Mouse (Mus musculus) midbrain, embryonic 10.5 days (tissue): ENCODE data around the gene Gsto1. TPM values are rescaled to one million over a fixed set of nuclear protein-coding genes. Genes with fewer than 3 reads are reported as not detected.
A peak's percentile ranks its signal among the peaks of the same experiment; 100 is the strongest.
"Not testable (repeated sequence)": the region's sequence is repeated elsewhere in the genome, so short reads cannot be mapped to it uniquely, and the experiment has no call there.

ENCODE experiments used
- DNase-seq: peaks from one replicate; pipeline ENCODE4 v3.0.0-alpha.2; 2017; ENCODE audit warnings: low spot score
- H3K27ac ChIP-seq: fragments of 300-500 bp; sonication (generic); replicated peaks from 2 replicates; pipeline ENCODE4 v1.5.1; 2016; ENCODE audit warnings: mild to moderate bottlenecking
- H3K27me3 ChIP-seq: fragments of 300-500 bp; sonication (generic); 2 replicates; pipeline ENCODE4 v1.6.1; 2016; ENCODE audit warnings: low read depth, mild to moderate bottlenecking; ENCODE audit not compliant: poor library complexity, severe bottlenecking
- H3K36me3 ChIP-seq: fragments of 300-500 bp; sonication (generic); 2 replicates; pipeline ENCODE4 v1.6.1; 2016; ENCODE audit warnings: mild to moderate bottlenecking, moderate library complexity
- H3K4me1 ChIP-seq: fragments of 300-500 bp; sonication (generic); 2 replicates; pipeline ENCODE4 v1.6.1; 2016
- H3K4me3 ChIP-seq: fragments of 300-500 bp; sonication (generic); 2 replicates; pipeline ENCODE4 v1.5.1; 2016; ENCODE audit warnings: mild to moderate bottlenecking, moderate library complexity
- H3K9me3 ChIP-seq: fragments of 300-500 bp; sonication (generic); replicated peaks from 2 replicates; pipeline ENCODE4 v1.6.1; 2016; ENCODE audit warnings: mild to moderate bottlenecking
- WGBS: fragments of 180-500 bp; shearing (Covaris S2); methylation state at CpG from one replicate; pipeline ENCODE4 v1.1.7; 2016; 5-methylcytosine and 5-hydroxymethylcytosine counted together
- polyA plus RNA-seq: library from polyadenylated mRNA; unstranded; fragments of >200 nt; fragmentation: Nextera tagmentation; extraction: Ambion mirVana; gene quantifications from 2 replicates; pipeline ENCODE4 v1.2.1, GENCODE M21; 2016

Gene Gsto1
- polyA plus RNA-seq, 1 experiment from 2014 or later = 92.2 TPM

DNA sequence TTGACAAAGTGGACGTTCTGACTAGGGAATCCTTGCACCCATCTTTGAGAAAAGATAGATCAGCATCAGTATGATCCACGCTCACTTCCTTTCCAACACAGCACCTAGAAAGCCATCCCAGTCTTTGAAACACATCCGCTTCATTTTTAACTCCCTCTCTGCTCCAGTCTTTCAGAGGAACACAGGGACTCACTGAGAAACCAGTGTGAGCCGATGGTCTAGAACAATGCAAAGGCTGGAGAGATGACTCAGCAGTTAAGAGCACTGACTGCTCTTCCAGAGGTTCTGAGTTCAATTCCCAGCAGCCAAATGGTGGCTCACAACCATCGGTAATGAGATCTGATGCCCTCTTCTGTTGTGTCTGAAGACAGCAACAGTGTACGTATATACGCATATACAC is 19.0 kb upstream of the Gsto1 start:
- Histone ChIP-seq H3K36me3 (no peaks in the 10 kb centered on the region), H3K27me3 (peaks cover 35% of the 10 kb centered on the region), H3K9me3 (no peaks in the 10 kb centered on the region), H3K4me1 (peaks cover 13% of the 10 kb centered on the region), H3K27ac (no peak overlapping the region), H3K4me3 (no peak overlapping the region)
- peak; percentile 9 for DNase-seq
- 90% methylated on average over 7 of the region's 7 CpGs for WGBS

DNA sequence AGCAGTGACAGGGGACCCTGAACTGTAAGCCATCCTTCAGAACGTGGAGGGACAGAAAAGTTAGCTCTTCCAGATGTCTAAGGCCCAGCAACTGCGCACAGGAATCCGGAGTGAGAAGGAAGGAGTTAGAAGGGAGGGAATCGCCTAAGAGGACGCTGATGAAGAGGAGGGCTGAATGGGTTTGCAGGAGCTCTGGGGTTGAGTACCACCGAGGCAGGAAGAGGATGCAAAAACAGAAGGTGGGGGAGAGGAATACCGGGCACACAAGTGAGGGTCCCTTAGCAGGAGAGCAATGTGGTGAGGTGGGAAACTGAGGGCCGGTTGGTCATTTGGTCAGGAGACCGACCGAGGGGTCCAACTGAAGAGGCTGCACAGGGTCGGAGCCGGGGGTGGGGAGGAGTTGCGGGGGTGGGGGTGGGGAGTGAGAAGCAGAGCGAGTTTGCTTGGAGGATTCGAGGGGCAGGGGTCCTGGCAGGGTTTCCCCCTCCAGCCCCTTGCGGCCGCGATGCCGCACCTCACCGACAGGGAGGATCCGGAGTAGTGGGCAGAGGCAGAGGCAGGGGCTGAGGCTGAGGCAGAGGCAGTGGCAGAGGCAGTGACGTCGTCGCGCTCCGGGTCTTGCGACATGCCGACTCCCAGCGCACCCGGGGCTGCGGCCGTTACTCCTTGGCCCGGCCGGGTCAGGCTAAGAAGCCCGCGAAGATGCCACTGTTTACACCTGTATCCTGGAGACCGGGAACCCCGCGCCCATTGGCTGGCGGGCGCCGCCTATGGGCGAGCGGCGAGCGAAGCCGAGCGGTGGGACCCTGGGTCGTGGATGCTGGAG is 17.9 kb upstream of the Gsto1 start:
- Histone ChIP-seq H3K9me3 (no peaks in the 10 kb centered on the region), H3K27ac (peak overlapping the region; percentile 68), H3K4me3 (peak overlapping the region; percentile 66), H3K27me3 (peaks cover 35% of the 10 kb centered on the region), H3K36me3 (no peaks in the 10 kb centered on the region), H3K4me1 (peaks cover 13% of the 10 kb centered on the region)
- DNase-seq = peak; percentile 86
- 2% methylated on average over 49 of the region's 49 CpGs for WGBS

DNA sequence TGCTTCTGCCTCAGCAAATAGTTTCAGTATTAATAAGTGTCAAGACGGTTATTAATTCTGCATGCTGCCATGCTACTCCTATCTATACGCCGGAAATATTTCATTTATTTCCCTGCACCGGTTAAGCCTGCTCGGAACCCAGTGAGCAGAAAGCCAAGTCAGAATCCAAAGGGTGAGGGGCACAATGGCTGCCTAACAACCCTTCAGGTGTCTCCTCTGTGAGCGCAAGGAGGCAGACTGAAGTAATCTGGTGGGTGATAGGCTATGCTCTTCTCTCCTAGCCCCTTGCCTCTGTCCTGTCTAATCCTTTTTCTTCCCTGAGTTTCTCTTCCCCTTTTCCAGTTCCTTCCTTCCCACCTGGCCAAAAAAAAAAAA is 17.3 kb upstream of the Gsto1 start:
- Histone ChIP-seq H3K9me3 (no peaks in the 10 kb centered on the region), H3K27ac (no peak overlapping the region; the same call in 1 of the 2 replicates), H3K4me1 (peaks cover 13% of the 10 kb centered on the region), H3K27me3 (peaks cover 35% of the 10 kb centered on the region), H3K36me3 (no peaks in the 10 kb centered on the region), H3K4me3 (peak overlapping the region; percentile 66)
- under 1% methylated on average over 6 of the region's 6 CpGs for WGBS
- DNase-seq = no peak

DNA sequence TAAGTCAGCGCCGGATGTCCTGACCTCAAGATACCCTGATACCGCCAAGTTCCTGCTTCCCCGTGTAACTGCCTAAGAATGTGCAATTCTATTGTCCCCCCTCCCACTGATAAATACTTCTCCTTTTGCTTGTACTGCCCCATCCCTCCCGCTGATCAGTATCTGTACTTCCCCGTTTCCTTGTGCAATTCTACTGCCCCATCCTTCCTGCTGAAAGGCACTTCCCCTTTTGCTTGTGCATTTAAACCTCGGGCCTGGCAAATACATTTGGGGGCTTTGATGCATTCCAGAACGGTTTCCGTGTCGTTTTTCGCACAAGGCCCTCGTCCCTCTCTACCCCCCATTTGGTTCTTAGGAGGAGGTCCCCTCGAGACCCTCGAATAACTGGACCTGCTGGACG is 13.5 kb upstream of the Gsto1 start:
- not testable (repeated sequence) for H3K36me3 ChIP-seq, H3K9me3 ChIP-seq, H3K4me3 ChIP-seq, DNase-seq, H3K27ac ChIP-seq
- Histone ChIP-seq H3K27me3 (peaks cover 27% of the 10 kb centered on the region), H3K4me1 (peaks cover 13% of the 10 kb centered on the region)
- WGBS = 90% methylated on average over 15 of the region's 15 CpGs

DNA sequence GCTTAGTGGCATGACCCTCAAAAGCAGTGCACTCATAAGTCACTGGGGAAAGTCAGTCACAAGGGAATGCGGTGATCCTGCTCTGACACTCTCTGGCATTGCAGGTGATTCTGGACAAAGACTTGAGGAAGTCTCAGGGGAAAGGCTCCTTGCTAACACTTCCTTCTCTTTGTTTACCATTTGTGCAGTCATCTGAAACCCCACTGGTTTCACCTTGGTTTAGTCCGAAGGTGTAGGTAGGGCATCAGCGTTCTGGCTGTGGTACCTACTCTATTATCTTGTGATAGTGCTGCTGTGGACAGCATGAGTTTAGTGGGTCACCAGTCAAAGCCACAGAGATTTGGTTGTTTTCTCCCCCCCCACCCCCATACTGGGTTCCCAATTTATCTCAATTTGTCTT is 5.0 kb upstream of the Gsto1 start:
- H3K27ac ChIP-seq = no peak overlapping the region
- 91% methylated on average over 3 of the region's 3 CpGs for WGBS
- no peak overlapping the region for H3K4me3 ChIP-seq
- peaks cover 10% of the 10 kb centered on the region for H3K4me1 ChIP-seq
- no peaks in the 10 kb centered on the region for H3K9me3 ChIP-seq
- no peaks in the 10 kb centered on the region for H3K36me3 ChIP-seq
- peaks cover 18% of the 10 kb centered on the region for H3K27me3 ChIP-seq
- DNase-seq = no peak

DNA sequence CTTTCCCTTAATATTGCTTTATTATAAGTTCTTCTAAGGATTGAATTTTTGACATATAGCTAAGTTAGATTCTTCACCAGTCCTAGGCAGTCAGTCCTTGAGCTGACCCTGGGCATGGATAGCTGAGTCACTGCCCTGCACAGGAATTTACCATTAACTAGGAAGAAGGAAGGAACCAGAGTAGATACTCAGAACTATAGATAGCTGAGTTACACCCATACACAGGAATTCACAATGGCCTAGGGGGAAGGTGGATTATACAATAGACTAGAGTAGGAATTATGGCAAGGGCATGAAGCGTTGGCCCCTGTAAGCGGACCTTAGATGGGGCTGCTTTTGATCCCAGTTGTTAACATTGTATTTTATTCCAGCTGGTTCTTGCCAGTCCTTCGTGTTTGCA is 2.6 kb upstream of the Gsto1 start:
- not testable (repeated sequence) for DNase-seq, H3K4me3 ChIP-seq, H3K9me3 ChIP-seq, H3K36me3 ChIP-seq, H3K27ac ChIP-seq
- Histone ChIP-seq H3K27me3 (peaks cover 26% of the 10 kb centered on the region), H3K4me1 (peaks cover 25% of the 10 kb centered on the region)
- WGBS = 88% methylated on average over 3 of the region's 3 CpGs

DNA sequence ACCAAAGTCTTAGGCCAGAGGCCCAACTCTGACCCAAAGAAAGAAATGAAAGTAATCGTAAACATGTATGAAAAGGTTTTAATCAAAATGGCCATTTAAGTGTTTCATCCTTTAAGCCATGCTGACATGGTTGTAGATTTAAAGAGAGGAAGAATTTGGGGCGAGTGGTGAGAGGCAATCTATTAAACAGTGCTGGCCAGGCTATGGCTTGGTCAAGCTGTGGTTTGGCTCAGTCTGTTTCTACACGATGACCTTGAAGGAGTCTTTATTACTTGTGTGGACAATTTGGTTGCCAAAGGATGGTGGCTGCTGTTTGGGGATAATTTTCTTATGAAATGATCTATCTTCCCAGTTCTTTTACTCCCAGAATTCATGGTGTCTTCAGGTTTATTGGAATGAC is 1.7 kb upstream of the Gsto1 start:
- no peak for DNase-seq
- no peak overlapping the region for H3K4me3 ChIP-seq
- no peak overlapping the region for H3K27ac ChIP-seq
- 83% methylated on average over 3 of the region's 3 CpGs for WGBS
- H3K4me1 ChIP-seq = peaks cover 25% of the 10 kb centered on the region
- H3K9me3 ChIP-seq = no peaks in the 10 kb centered on the region
- peaks cover 26% of the 10 kb centered on the region for H3K27me3 ChIP-seq
- no peaks in the 10 kb centered on the region for H3K36me3 ChIP-seq

DNA sequence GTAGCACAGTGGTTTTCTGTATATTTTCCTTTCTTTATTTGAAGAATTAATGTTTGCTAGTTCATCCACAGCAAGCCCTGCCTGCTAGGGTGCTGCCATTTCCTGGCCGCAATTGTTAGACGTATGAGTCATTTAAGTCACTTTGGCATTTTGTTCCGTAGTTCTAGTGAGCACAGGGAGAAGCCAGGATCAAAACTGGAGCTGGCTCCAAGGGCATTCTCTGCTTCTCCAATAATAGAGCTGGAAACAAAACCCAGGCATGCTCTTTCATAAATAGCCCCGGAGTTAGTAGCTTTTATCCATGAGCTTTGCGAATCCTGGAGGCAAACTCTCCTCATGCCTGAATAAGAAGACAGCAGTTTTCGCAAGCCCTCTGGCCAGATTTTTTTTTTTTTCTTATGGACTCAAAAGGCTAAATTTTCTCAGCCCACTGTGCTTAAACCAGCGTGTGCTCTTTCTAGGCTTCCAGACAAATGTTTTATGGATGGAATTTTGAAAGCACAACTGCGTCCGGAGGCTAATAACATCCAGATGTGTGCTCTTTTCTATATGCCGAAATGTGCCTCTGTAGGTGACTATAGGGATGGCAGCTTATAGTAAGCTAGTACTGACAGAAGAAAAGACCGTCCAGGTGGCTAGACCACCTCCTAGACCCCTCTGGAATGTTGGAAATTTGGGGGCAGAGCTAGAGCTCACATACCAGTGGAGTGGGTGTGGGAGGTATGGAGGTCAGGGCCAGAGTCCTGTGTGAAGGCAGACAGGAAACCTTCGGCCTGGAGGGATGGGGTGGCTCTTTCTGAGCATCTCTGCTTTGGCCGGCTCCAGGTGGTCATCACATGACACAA is 597 bp upstream of the Gsto1 start:
- Histone ChIP-seq H3K4me1 (peaks cover 25% of the 10 kb centered on the region), H3K27ac (peak overlapping the region; percentile 82), H3K27me3 (peaks cover 26% of the 10 kb centered on the region), H3K36me3 (peaks cover 4% of the 10 kb centered on the region; the same call in 1 of the 2 replicates), H3K4me3 (peak overlapping the region; percentile 70), H3K9me3 (no peaks in the 10 kb centered on the region)
- 32% methylated on average over 13 of the region's 13 CpGs for WGBS
- DNase-seq = no peak

DNA sequence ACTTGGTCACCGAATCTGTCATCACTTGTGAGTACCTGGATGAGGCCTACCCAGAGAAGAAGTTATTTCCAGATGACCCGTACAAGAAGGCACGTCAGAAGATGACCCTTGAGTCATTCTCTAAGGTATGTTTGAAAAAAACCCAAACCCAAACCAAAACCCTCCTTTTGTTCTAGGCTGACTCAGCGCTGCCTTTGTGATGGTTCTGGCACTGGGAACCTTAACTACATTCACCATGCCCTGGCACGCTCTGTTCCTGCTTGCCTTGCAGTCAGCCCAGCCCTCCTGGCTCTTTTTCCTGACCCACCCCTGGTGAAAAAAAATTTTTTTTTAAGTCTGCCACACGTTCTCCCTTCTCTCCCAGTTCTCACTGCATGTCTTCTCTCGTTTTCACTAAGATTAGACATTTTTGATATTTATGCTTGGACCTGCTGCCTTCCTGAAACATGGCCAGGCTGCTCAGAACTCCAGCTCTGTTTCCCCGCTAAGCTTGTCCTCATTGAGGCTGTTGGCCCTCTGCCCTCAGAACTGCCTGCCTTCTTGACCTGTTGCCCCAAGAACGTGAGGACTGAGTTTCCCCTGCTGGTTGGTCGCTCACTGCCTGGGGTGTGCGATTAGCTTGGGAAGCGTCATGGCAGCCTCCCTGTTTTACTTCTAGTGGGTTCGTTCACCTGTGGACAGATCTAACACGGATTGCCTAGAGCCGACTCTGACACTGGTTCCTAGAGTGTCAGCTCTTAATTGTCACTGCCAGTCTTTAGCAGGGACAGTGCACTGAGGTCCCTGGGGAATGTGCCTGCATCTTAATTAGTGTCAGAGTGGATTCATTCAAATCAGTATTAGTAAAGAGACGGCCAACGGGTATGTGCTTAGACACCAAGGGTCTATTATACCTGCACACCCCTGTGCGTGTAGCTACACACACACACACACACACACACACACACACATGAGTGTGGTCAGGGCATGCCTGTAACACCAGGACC is 3.5 kb downstream of the Gsto1 start:
- 87% methylated on average over 18 of the region's 18 CpGs for WGBS
- Histone ChIP-seq H3K27ac (no peak overlapping the region), H3K4me3 (no peak overlapping the region), H3K4me1 (peaks cover 25% of the 10 kb centered on the region), H3K27me3 (peaks cover 21% of the 10 kb centered on the region), H3K36me3 (peaks cover 4% of the 10 kb centered on the region; the same call in 1 of the 2 replicates), H3K9me3 (no peaks in the 10 kb centered on the region)
- no peak for DNase-seq

DNA sequence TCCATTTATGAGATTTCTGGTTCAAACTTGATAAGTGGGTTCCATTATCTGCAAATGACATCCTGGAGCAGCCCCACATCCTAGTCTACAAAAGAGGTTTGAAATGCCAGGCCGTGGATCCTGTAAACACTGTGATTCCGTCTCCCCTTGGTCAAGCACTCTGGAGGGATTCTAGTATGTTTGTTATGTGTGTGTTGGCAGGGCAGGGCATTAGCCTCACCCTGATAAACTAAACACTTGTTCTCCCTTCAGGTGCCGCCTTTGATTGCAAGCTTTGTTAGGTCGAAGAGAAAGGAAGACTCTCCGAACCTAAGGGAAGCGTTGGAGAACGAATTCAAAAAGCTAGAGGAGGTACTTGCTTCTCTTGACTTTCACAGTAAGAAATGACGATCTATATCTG is 4.4 kb downstream of the Gsto1 start:
- WGBS = 94% methylated on average over 8 of the region's 8 CpGs
- Histone ChIP-seq H3K27me3 (peaks cover 12% of the 10 kb centered on the region), H3K4me1 (peaks cover 20% of the 10 kb centered on the region), H3K36me3 (peaks cover 4% of the 10 kb centered on the region; the same call in 1 of the 2 replicates), H3K9me3 (no peaks in the 10 kb centered on the region), H3K27ac (no peak overlapping the region), H3K4me3 (no peak overlapping the region)
- no peak for DNase-seq

DNA sequence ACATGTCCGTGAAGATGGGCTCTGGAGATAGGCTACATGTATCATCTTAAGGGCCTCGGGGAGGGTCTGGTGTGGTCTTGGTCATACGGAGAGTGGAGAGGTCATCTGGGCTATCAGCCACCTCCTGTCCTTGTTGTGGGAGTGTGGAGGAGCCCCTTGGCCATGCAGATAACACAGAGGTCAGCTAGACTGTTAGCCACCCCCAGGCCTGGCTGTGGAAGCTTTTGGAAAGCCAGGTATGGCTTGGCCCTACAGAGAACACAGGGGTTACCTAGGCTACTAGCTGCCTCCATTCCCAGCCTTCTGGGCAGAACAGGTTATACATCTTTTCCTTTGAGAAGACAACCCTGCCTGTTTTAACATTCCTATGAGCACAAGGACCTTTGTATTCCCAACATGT is 7.8 kb downstream of the Gsto1 start:
- 95% methylated on average over 3 of the region's 3 CpGs for WGBS
- Histone ChIP-seq H3K4me1 (peaks cover 14% of the 10 kb centered on the region), H3K27me3 (no peaks in the 10 kb centered on the region), H3K27ac (no peak overlapping the region), H3K36me3 (peaks cover 7% of the 10 kb centered on the region; the same call in 1 of the 2 replicates), H3K4me3 (no peak overlapping the region), H3K9me3 (no peaks in the 10 kb centered on the region)
- DNase-seq = no peak

DNA sequence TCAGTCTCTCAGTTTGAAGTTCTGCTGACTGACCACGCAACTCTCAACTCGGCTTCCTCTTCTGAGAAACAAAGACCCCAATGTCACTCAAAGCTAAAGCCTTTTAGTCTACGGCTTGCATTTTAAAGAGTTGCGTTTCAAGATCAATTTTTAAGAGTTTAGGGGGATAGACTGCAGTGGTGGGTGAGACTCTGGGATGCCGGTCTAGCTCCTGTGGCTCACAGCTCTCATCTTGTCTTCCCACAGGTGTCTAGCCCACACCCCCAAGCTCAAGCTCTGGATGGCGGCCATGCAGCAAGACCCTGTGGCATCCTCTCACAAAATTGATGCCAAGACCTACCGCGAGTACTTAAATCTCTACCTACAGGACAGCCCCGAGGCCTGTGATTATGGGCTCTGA is 9.3 kb downstream of the Gsto1 start:
- 95% methylated on average over 9 of the region's 9 CpGs for WGBS
- H3K27ac ChIP-seq = no peak overlapping the region
- H3K36me3 ChIP-seq = 0 out of 2 replicates have a peak, but pooled peaks cover 3% of the 10 kb centered on the region
- H3K4me3 ChIP-seq = no peak overlapping the region
- peaks cover 14% of the 10 kb centered on the region for H3K4me1 ChIP-seq
- no peaks in the 10 kb centered on the region for H3K9me3 ChIP-seq
- DNase-seq = no peak
- H3K27me3 ChIP-seq = no peaks in the 10 kb centered on the region
